In genomic region chr4:137909471-137909870, GRCm38 (mm10) we compare ENCODE assay signal across 1 mouse cellular context.
A peak's percentile ranks its signal among the peaks of the same experiment; 100 is the strongest.
TF ChIP-seq lines count a peak whose summit lies in the region.

No protein-coding gene starts in this region.

TF ChIP-seq in CH12.LX, 34 proteins besides CTCF, POLR2A, EP300 and RAD21 (continued from another document):
- TF ChIP-seq ZC3H11A (IDR thresholded peaks at IDR 0.05; ENCODE audit: low read depth, low read length) (no peak), MAX (IDR thresholded peaks at IDR 0.05; ENCODE audit: low read length) (no peak), ZMIZ1 (IDR thresholded peaks at IDR 0.05; ENCODE audit: low read depth, low read length) (no peak), CHD2 (IDR thresholded peaks at IDR 0.05; ENCODE audit: low read length) (peak; percentile 15; the same call in 1 of the 2 replicates), RCOR1 (conservative IDR thresholded peaks at IDR 0.05; ENCODE audit: low read depth, low read length) (0 out of 2 replicates have a peak, but pooled peaks have one; percentile 44), NRF1 (IDR thresholded peaks at IDR 0.05; ENCODE audit: low read depth, low read length) (no peak), JUND (conservative IDR thresholded peaks at IDR 0.05; ENCODE audit: low read depth, low read length) (no peak), MAZ (IDR thresholded peaks at IDR 0.05; ENCODE audit: low read depth, low read length) (0 out of 2 replicates have a peak, but pooled peaks have one; percentile 15), ETS1 (conservative IDR thresholded peaks at IDR 0.05; ENCODE audit: low read depth, low read length) (peak; percentile 55), NELFE (IDR thresholded peaks at IDR 0.05; ENCODE audit: low read depth, low read length) (no peak), PAX5 (IDR thresholded peaks at IDR 0.05; ENCODE audit: low read length) (no peak), GABPA (IDR thresholded peaks at IDR 0.05; ENCODE audit: insufficient replicate concordance, low read depth, low read length) (no peak), SIN3A (IDR thresholded peaks at IDR 0.05; ENCODE audit: low read length) (no peak), JUN (IDR thresholded peaks at IDR 0.05; ENCODE audit: insufficient read depth, low read depth, low read length) (no peak), USF2 (conservative IDR thresholded peaks at IDR 0.05; ENCODE audit: low read depth, low read length) (no peak), TBP (conservative IDR thresholded peaks at IDR 0.05; ENCODE audit: low read depth, low read length) (no peak), UBTF (IDR thresholded peaks at IDR 0.05; ENCODE audit: low read depth, low read length) (no peak), ELF1 (IDR thresholded peaks at IDR 0.05; ENCODE audit: low read depth, low read length) (0 out of 2 replicates have a peak, but pooled peaks have one; percentile 22)
TF ChIP-seq in CH12.LX: peak in this region for 10.
